Mouse (Mus musculus) retina, postnatal 7 days (tissue): Measurements from ENCODE around the gene Olfr1112.
"Not testable (repeated sequence)": the region's sequence is repeated elsewhere in the genome, so short reads cannot be mapped to it uniquely, and the experiment has no call there.

Experiments
- DNase-seq: peaks from one replicate; pipeline ENCODE4 v3.0.0-alpha.2; 2012; ENCODE audit warnings: low read depth, low spot score

Gene Olfr1112

DNA sequence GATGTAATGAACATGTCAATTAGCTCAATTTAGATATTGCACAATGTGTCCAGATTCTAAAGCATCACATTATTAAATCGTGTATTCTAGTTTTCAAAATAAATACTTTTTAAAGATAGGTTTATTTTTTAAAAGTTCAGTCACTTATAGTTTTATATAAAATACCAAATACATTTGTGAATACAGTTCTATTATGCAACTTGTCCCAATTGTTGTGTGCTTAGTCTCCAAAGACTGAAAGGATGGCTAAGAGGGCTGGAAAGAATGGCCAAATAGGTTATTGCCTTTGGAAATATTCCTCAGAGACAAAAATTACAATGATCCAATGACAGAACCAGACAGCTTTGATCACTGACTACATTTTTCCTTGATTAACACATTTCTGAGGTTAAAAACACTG, at the start of gene Olfr1112:
Gene Olfr1112 (plus strand): TSS at position 301 of the 400 bp plus-strand sequence.
- no peak for DNase-seq

DNA sequence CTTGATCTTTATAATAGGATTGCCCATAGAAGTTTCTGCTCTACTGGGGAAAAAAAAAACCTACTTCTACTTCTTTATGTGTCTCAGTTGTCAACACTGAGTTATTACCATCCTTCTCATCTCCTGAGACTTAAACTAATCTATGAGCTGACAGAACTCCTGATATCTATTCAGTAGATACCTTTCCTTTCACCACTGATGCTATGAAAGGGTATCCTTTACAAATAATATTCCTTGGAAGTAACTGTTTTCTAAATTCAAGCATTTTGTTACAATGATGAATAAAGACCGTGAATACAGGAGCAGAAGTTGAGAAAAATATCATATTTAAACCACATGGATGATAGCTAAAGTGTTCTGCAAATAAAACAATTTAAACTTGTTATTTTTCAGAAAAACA, 47.4 kb upstream of the Olfr1112 start, which contains the start of gene Olfr1110:
Gene Olfr1110 (minus strand): TSS at position 101 of the 400 bp plus-strand sequence.
- no peak for DNase-seq

DNA sequence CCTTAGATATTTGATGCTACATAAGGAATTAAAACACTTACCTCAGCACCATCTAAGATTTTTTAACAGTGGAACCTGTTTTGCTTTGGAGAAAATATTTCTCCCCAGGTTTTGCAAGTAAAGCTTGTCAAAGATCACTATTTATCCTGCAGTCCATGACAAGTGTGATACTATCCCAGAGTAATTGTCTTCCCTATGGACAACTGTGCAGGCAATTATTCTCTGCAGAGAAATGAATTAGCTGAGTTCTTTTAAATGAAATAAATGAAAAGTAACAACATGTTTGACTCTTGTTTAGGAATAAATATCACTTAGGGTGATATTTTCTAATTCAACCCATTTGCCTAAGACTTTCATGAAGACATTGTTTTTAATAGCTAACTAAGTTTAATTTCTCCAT, 35.1 kb upstream of the Olfr1112 start, which contains the start of gene Olfr1111:
Gene Olfr1111 (minus strand): TSS at position 101 of the 400 bp plus-strand sequence.
- DNase-seq = no peak

DNA sequence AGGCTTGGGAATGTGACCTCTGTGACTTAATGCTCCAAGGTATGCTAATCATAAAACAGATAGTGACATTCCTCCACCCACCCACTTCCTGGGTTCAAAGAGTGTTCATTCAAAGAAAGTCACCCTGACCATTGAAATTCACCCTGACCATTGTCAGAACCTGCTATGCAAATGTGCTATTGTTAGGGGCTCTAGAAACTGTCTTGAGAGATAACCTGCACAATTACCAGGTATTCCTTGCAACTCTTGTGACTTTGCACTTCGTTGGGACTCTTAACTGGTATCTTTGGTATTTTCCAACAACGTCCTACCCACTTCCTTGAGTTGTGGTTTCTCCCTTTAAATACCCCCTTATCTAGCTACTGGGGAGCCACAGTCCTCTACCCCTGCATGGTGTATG, 19.9 kb upstream of the Olfr1112 start:
- not testable (repeated sequence) for DNase-seq

DNA sequence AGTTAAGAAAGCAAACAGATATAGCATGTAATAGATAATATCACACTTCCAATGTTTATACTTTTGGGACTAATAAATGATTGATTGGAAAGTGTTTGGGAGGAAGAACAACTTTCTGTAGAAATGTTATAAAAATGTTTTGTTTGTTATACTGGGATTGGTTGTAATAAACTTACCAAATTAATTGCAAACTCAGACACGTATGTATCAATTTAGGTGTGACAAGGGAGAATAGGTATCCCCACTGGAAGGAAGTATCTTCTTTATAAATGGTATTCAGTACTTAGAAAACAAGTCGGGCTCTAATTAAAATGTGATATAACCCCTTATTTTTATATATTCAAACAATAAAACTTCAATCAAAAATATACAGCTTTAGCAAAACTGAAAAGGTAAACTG, 21.1 kb downstream of the Olfr1112 start, which contains the start of gene Olfr1113:
Gene Olfr1113 (plus strand): TSS at position 301 of the 400 bp plus-strand sequence.
- no peak for DNase-seq
